Mouse (Mus musculus): Measurements from ENCODE around the gene Muc13. TPM values are rescaled to one million over a fixed set of nuclear protein-coding genes. Genes with fewer than 3 reads are reported as not detected.

Muc13 gene
- polyA plus RNA-seq, 1 experiment from 2014 or later: 0.09 TPM

- no peak for ATAC-seq (ENCODE audit: extremely low read depth, insufficient number of reproducible peaks, low FRiP score, low TSS enrichment)
- Histone ChIP-seq H3K4me1 (peaks cover 11% of the 10 kb centered on the region), H3K4me3 (no peak overlapping the region), H3K36me3 (peaks cover 91% of the 10 kb centered on the region), H3K4me2 (no peak overlapping the region), H3K9me3 (no peaks in the 10 kb centered on the region), H3K27me3 (replicated peaks) (no peaks in the 10 kb centered on the region), H3K9ac (no peak overlapping the region), H3K27ac (replicated peaks) (no peak overlapping the region)
- 61% methylated on average over 16 of the region's 16 CpGs for WGBS
These were observed 37.9 kb upstream of the Muc13 start for GRCm38 (mm10) chr16:33755961-33756360.

DNA sequence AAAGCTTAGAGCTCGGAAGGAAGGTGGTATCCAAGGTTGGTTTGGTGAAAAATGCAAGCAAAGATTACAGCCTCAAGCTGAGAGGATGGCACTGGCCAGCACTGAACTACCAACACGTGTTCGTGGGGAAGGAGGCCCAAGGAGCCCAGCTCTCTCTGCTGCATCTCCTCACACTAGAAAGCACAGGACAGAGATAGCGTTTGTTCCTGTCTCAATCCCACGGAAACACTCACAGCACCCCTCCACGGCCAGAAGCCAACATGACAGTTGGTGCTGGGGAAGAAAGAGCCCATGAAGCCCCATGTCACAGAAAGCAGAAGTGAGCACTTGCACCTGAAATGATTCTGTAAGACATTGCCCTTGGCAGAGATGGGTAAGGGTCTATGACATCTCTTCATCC, 37.4 kb upstream of the Muc13 start:
- no peaks in the 10 kb centered on the region for H3K27me3 ChIP-seq (replicated peaks)
- H3K4me1 ChIP-seq: peaks cover 12% of the 10 kb centered on the region
- peaks cover 91% of the 10 kb centered on the region for H3K36me3 ChIP-seq
- H3K4me3 ChIP-seq: no peak overlapping the region
- no peaks in the 10 kb centered on the region for H3K9me3 ChIP-seq
- H3K9ac ChIP-seq: no peak overlapping the region
- WGBS: 61% methylated on average over 6 of the region's 6 CpGs
- ATAC-seq (ENCODE audit: extremely low read depth, insufficient number of reproducible peaks, low FRiP score, low TSS enrichment): no peak
- H3K27ac ChIP-seq (replicated peaks): no peak overlapping the region
- no peak overlapping the region for H3K4me2 ChIP-seq

GRCm38 (mm10) chr16:33759207-33759606, 34.6 kb upstream of the Muc13 start:
- H3K9ac ChIP-seq: no peak overlapping the region
- peaks cover 91% of the 10 kb centered on the region for H3K36me3 ChIP-seq
- ATAC-seq (ENCODE audit: extremely low read depth, insufficient number of reproducible peaks, low FRiP score, low TSS enrichment): no peak
- H3K4me3 ChIP-seq: no peak overlapping the region
- H3K27ac ChIP-seq (replicated peaks): no peak overlapping the region
- no peaks in the 10 kb centered on the region for H3K9me3 ChIP-seq
- H3K4me1 ChIP-seq: 0 out of 2 replicates have a peak, but pooled peaks cover 7% of the 10 kb centered on the region
- H3K4me2 ChIP-seq: no peak overlapping the region
- 77% methylated on average over 7 of the region's 7 CpGs for WGBS
- no peaks in the 10 kb centered on the region for H3K27me3 ChIP-seq (replicated peaks)

GRCm38 (mm10) chr16:33760542-33760941, 33.3 kb upstream of the Muc13 start:
- ATAC-seq (ENCODE audit: extremely low read depth, insufficient number of reproducible peaks, low FRiP score, low TSS enrichment): no peak
- Histone ChIP-seq H3K9me3 (no peaks in the 10 kb centered on the region), H3K27me3 (replicated peaks) (no peaks in the 10 kb centered on the region), H3K27ac (replicated peaks) (no peak overlapping the region), H3K9ac (no peak overlapping the region), H3K36me3 (peaks cover 91% of the 10 kb centered on the region), H3K4me3 (no peak overlapping the region), H3K4me2 (no peak overlapping the region), H3K4me1 (0 out of 2 replicates have a peak, but pooled peaks cover 7% of the 10 kb centered on the region)
- WGBS: 48% methylated on average over 5 of the region's 5 CpGs

GRCm38 (mm10) chr16:33760996-33761395, 32.8 kb upstream of the Muc13 start:
- H3K4me2 ChIP-seq: no peak overlapping the region
- 69% methylated on average over 11 of the region's 11 CpGs for WGBS
- peaks cover 90% of the 10 kb centered on the region for H3K36me3 ChIP-seq
- no peaks in the 10 kb centered on the region for H3K27me3 ChIP-seq (replicated peaks)
- no peaks in the 10 kb centered on the region for H3K9me3 ChIP-seq
- H3K4me3 ChIP-seq: no peak overlapping the region
- no peak overlapping the region for H3K9ac ChIP-seq
- H3K4me1 ChIP-seq: 0 out of 2 replicates have a peak, but pooled peaks cover 7% of the 10 kb centered on the region
- H3K27ac ChIP-seq (replicated peaks): no peak overlapping the region
- no peak for ATAC-seq (ENCODE audit: extremely low read depth, insufficient number of reproducible peaks, low FRiP score, low TSS enrichment)

DNA sequence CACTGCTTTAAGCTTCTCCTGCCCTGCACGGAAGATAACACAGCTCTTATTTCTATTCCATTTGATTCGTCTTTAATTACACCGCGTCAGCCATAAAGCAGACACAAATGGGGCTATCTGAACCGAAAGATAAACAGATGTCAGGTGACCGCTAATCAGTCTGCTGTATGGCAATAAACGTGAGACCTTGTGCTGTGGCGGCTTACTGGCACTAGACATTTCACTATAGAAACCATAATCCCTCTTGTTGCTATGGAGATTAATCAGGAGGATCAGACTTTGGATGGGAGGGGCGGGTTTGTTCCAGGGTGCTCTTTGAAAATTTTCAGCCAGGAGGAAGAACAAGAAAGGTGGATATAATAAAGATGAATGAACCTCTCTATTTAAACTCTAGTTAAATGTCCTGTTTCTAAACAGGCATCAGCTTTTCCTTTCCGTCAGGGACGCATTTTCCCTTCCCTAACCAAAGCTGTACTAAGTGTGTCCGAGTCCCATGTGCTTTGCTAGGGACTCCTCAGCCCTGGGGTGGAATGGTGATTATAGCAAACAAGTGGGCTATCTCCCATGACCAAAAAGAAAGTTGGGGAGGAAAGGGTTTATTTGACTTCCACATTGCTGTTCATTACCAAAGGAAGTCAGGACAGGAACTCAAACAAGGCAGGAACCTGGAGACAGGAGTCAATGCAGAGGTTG, 29.2 kb upstream of the Muc13 start:
- Histone ChIP-seq H3K9me3 (no peaks in the 10 kb centered on the region), H3K4me2 (no peak overlapping the region), H3K27ac (replicated peaks) (no peak overlapping the region), H3K4me1 (0 out of 2 replicates have a peak, but pooled peaks cover 7% of the 10 kb centered on the region), H3K4me3 (no peak overlapping the region), H3K27me3 (replicated peaks) (no peaks in the 10 kb centered on the region), H3K9ac (no peak overlapping the region), H3K36me3 (peaks cover 84% of the 10 kb centered on the region)
- WGBS: 70% methylated on average over 12 of the region's 12 CpGs
- ATAC-seq (ENCODE audit: extremely low read depth, insufficient number of reproducible peaks, low FRiP score, low TSS enrichment): no peak

DNA sequence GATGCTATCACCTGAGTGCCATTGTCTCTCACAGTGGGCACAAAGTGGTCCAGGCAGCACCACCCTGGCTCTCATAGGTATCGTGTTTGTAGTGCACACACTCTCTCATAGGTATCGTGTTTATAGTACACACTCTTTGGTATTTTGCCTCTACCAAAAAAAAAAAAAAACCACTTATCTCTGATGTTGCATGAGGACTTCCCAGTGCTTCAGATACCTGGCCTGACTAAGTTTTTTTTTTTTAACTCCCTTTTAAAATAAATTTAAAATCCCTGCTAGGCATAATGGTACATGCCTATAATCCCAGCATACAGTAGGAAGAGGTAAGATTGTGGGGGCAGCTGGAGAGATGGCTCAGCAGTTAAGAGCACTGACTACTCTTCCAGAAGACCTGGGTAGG, 28.4 kb upstream of the Muc13 start:
- no peak overlapping the region for H3K4me3 ChIP-seq
- no peak overlapping the region for H3K4me2 ChIP-seq
- 83% methylated on average over 2 of the region's 2 CpGs for WGBS
- peaks cover 79% of the 10 kb centered on the region for H3K36me3 ChIP-seq
- H3K4me1 ChIP-seq: 0 out of 2 replicates have a peak, but pooled peaks cover 7% of the 10 kb centered on the region
- H3K9ac ChIP-seq: no peak overlapping the region
- ATAC-seq (ENCODE audit: extremely low read depth, insufficient number of reproducible peaks, low FRiP score, low TSS enrichment): no peak
- no peaks in the 10 kb centered on the region for H3K9me3 ChIP-seq
- no peak overlapping the region for H3K27ac ChIP-seq (replicated peaks)
- H3K27me3 ChIP-seq (replicated peaks): no peaks in the 10 kb centered on the region

DNA sequence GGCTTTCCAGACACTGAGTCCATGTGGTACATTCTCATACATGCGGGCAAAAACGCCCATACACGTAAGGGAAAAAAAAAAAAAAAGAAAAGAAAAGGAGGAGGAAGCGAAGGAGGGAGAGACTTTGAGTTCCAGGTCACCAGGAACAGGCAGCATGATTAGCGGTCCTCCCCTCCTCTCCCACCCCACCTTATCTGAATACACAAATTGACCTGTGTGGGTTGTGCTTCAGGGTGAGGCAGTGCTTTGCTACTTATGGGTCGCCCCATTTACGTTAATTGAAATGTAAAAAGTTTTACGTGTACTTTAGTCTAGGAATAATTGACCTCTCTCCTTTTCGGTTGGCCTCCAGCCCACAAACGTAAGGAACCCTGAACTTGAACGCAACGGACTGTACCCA, 27.5 kb upstream of the Muc13 start:
- Histone ChIP-seq H3K4me3 (no peak overlapping the region), H3K36me3 (peaks cover 71% of the 10 kb centered on the region), H3K27me3 (replicated peaks) (no peaks in the 10 kb centered on the region), H3K9me3 (no peaks in the 10 kb centered on the region), H3K4me2 (no peak overlapping the region), H3K4me1 (0 out of 2 replicates have a peak, but pooled peaks cover 7% of the 10 kb centered on the region), H3K27ac (replicated peaks) (no peak overlapping the region), H3K9ac (no peak overlapping the region)
- 79% methylated on average over 12 of the region's 12 CpGs for WGBS
- no peak for ATAC-seq (ENCODE audit: extremely low read depth, insufficient number of reproducible peaks, low FRiP score, low TSS enrichment)

GRCm38 (mm10) chr16:33766757-33767156, 27.1 kb upstream of the Muc13 start:
- 59% methylated on average over 15 of the region's 15 CpGs for WGBS
- Histone ChIP-seq H3K36me3 (peaks cover 66% of the 10 kb centered on the region), H3K9me3 (no peaks in the 10 kb centered on the region), H3K4me1 (0 out of 2 replicates have a peak, but pooled peaks cover 2% of the 10 kb centered on the region), H3K4me2 (no peak overlapping the region), H3K4me3 (no peak overlapping the region), H3K27ac (replicated peaks) (no peak overlapping the region), H3K27me3 (replicated peaks) (no peaks in the 10 kb centered on the region), H3K9ac (no peak overlapping the region)
- no peak for ATAC-seq (ENCODE audit: extremely low read depth, insufficient number of reproducible peaks, low FRiP score, low TSS enrichment)

GRCm38 (mm10) chr16:33768491-33769278, 25.2 kb upstream of the Muc13 start:
- Histone ChIP-seq H3K9ac (no peak overlapping the region), H3K4me1 (no peaks in the 10 kb centered on the region), H3K27ac (replicated peaks) (no peak overlapping the region), H3K36me3 (peaks cover 47% of the 10 kb centered on the region), H3K4me3 (no peak overlapping the region), H3K27me3 (replicated peaks) (no peaks in the 10 kb centered on the region), H3K4me2 (no peak overlapping the region), H3K9me3 (no peaks in the 10 kb centered on the region)
- WGBS: 90% methylated on average over 3 of the region's 3 CpGs
- ATAC-seq (ENCODE audit: extremely low read depth, insufficient number of reproducible peaks, low FRiP score, low TSS enrichment): no peak

DNA sequence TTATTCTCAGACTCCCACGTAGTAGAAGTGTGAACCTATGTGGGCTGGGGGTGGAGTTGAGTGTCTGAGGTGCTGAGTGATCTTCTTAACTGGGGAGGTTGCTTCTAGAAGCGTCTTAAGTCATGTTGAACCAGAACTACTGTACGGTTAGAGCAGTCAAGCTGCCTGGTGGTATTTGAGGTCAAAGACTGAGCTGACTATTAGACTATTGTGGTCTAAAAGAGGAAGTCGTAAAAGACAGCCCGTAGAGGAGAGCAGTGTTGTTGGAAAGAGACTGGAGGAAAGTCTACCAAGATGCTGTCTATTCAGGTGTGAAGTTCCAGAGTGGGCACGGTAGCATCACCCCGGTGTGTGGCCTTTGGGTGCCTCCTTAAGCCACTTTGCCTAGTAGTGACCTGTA, 24.0 kb upstream of the Muc13 start:
- H3K36me3 ChIP-seq: peaks cover 36% of the 10 kb centered on the region
- peaks cover 4% of the 10 kb centered on the region for H3K4me1 ChIP-seq
- ATAC-seq (ENCODE audit: extremely low read depth, insufficient number of reproducible peaks, low FRiP score, low TSS enrichment): no peak
- no peak overlapping the region for H3K4me3 ChIP-seq
- WGBS: 73% methylated on average over 7 of the region's 7 CpGs
- no peaks in the 10 kb centered on the region for H3K9me3 ChIP-seq
- H3K27me3 ChIP-seq (replicated peaks): no peaks in the 10 kb centered on the region
- H3K9ac ChIP-seq: no peak overlapping the region
- H3K4me2 ChIP-seq: no peak overlapping the region
- no peak overlapping the region for H3K27ac ChIP-seq (replicated peaks)
